Mouse (Mus musculus): ENCODE data around the gene Lsm12. TPM values are rescaled to one million over a fixed set of nuclear protein-coding genes. Genes with fewer than 3 reads are reported as not detected.

Lsm12 gene
- polyA plus RNA-seq, 1 experiment from 2014 or later: 79.9 TPM

GRCm38 (mm10) chr11:102221243-102221953, 36.3 kb upstream of the Lsm12 start:
- no peak for ATAC-seq

GRCm38 (mm10) chr11:102220451-102220850, 35.4 kb upstream of the Lsm12 start:
- no peaks in the 10 kb centered on the region for H3K9me3 ChIP-seq (ENCODE audit: low read length)
- no peak for TF ChIP-seq CTCF (IDR thresholded peaks at IDR 0.05)
- TF ChIP-seq EP300 (IDR thresholded peaks at IDR 0.05): no peak
- WGBS: 59% methylated on average over 6 of the region's 6 CpGs
- no peak for DNase-seq (ENCODE audit: low spot score)
- H3K4me3 ChIP-seq (ENCODE audit: low read depth, low read length): no peak overlapping the region
- H3K36me3 ChIP-seq (ENCODE audit: insufficient read depth, low read length): peaks cover 6% of the 10 kb centered on the region; the same call in 1 of the 2 replicates
- H3K27ac ChIP-seq (ENCODE audit: low read length): no peak overlapping the region
- no peak for ATAC-seq
- no peak overlapping the region for H3K9ac ChIP-seq (replicated peaks; ENCODE audit: low read depth)
- peaks cover 66% of the 10 kb centered on the region for H3K4me1 ChIP-seq (ENCODE audit: insufficient read depth, low read depth, low read length)
- no peak overlapping the region for H3K4me2 ChIP-seq (replicated peaks; ENCODE audit: low read depth, low read length)
- no peaks in the 10 kb centered on the region for H3K27me3 ChIP-seq (replicated peaks; ENCODE audit: insufficient read depth, low read length)

More at GRCm38 (mm10) chr11:102221243-102221953, 36.3 kb upstream of the Lsm12 start:
- Histone ChIP-seq H3K27ac (ENCODE audit: low read length) (no peak overlapping the region), H3K27me3 (replicated peaks; ENCODE audit: insufficient read depth, low read length) (no peaks in the 10 kb centered on the region), H3K36me3 (ENCODE audit: insufficient read depth, low read length) (peaks cover 6% of the 10 kb centered on the region; the same call in 1 of the 2 replicates), H3K9me3 (ENCODE audit: low read length) (no peaks in the 10 kb centered on the region), H3K9ac (replicated peaks; ENCODE audit: low read depth) (no peak overlapping the region), H3K4me3 (ENCODE audit: low read depth, low read length) (no peak overlapping the region), H3K4me2 (replicated peaks; ENCODE audit: low read depth, low read length) (no peak overlapping the region), H3K4me1 (ENCODE audit: insufficient read depth, low read depth, low read length) (peaks cover 66% of the 10 kb centered on the region)
- 83% methylated on average over 8 of the region's 8 CpGs for WGBS
- no peak for DNase-seq (ENCODE audit: low spot score)
- TF ChIP-seq CTCF (IDR thresholded peaks at IDR 0.05) (no peak), EP300 (IDR thresholded peaks at IDR 0.05) (no peak)

GRCm38 (mm10) chr11:102219994-102220346, 34.9 kb upstream of the Lsm12 start:
- Histone ChIP-seq H3K4me1 (ENCODE audit: insufficient read depth, low read depth, low read length) (peaks cover 67% of the 10 kb centered on the region), H3K36me3 (ENCODE audit: insufficient read depth, low read length) (peaks cover 6% of the 10 kb centered on the region; the same call in 1 of the 2 replicates), H3K4me2 (replicated peaks; ENCODE audit: low read depth, low read length) (no peak overlapping the region), H3K9me3 (ENCODE audit: low read length) (no peaks in the 10 kb centered on the region), H3K4me3 (ENCODE audit: low read depth, low read length) (no peak overlapping the region), H3K27ac (ENCODE audit: low read length) (peak overlapping the region; percentile 88; the same call in 1 of the 2 replicates), H3K27me3 (replicated peaks; ENCODE audit: insufficient read depth, low read length) (no peaks in the 10 kb centered on the region), H3K9ac (replicated peaks; ENCODE audit: low read depth) (no peak overlapping the region)
- DNase-seq (ENCODE audit: low spot score) (peak; percentile 30), ATAC-seq (no peak)
- TF ChIP-seq EP300 (IDR thresholded peaks at IDR 0.05): no peak
- whole genome bisulfite sequencing: 37% methylated on average over 4 of the region's 4 CpGs

GRCm38 (mm10) chr11:102219247-102219993, 34.3 kb upstream of the Lsm12 start:
- peak overlapping the region; percentile 44; the same call in 1 of the 2 replicates for H3K4me3 ChIP-seq (ENCODE audit: low read depth, low read length)
- DNase-seq (ENCODE audit: low spot score): no peak
- H3K9ac ChIP-seq (replicated peaks; ENCODE audit: low read depth): no peak overlapping the region
- no peak for TF ChIP-seq EP300 (IDR thresholded peaks at IDR 0.05)
- TF ChIP-seq CTCF (IDR thresholded peaks at IDR 0.05): no peak
- peaks cover 67% of the 10 kb centered on the region for H3K4me1 ChIP-seq (ENCODE audit: insufficient read depth, low read depth, low read length)
- no peaks in the 10 kb centered on the region for H3K27me3 ChIP-seq (replicated peaks; ENCODE audit: insufficient read depth, low read length)
- H3K4me2 ChIP-seq (replicated peaks; ENCODE audit: low read depth, low read length): peak overlapping the region; percentile 74
- ATAC-seq: no peak
- peak overlapping the region; percentile 88 for H3K27ac ChIP-seq (ENCODE audit: low read length)
- 48% methylated on average over 12 of the region's 14 CpGs for WGBS
- peaks cover 6% of the 10 kb centered on the region; the same call in 1 of the 2 replicates for H3K36me3 ChIP-seq (ENCODE audit: insufficient read depth, low read length)
- H3K9me3 ChIP-seq (ENCODE audit: low read length): no peaks in the 10 kb centered on the region

- peak; percentile 79 for ATAC-seq
- Histone ChIP-seq H3K4me3 (ENCODE audit: low read depth, low read length) (peak overlapping the region; percentile 44), H3K4me1 (ENCODE audit: insufficient read depth, low read depth, low read length) (peaks cover 66% of the 10 kb centered on the region), H3K27ac (ENCODE audit: low read length) (peak overlapping the region; percentile 88), H3K36me3 (ENCODE audit: insufficient read depth, low read length) (peaks cover 6% of the 10 kb centered on the region; the same call in 1 of the 2 replicates), H3K9ac (replicated peaks; ENCODE audit: low read depth) (peak overlapping the region; percentile 30; the same call in 1 of the 2 replicates), H3K4me2 (replicated peaks; ENCODE audit: low read depth, low read length) (peak overlapping the region; percentile 74), H3K27me3 (replicated peaks; ENCODE audit: insufficient read depth, low read length) (no peaks in the 10 kb centered on the region), H3K9me3 (ENCODE audit: low read length) (no peaks in the 10 kb centered on the region)
- peak; percentile 98 for DNase-seq (ENCODE audit: low spot score)
- peak; percentile 48; the same call in 1 of the 2 replicates for TF ChIP-seq EP300 (IDR thresholded peaks at IDR 0.05)
- 0 out of 2 replicates have a peak, but pooled peaks have one; percentile 2 for TF ChIP-seq CTCF (IDR thresholded peaks at IDR 0.05)
- 0% methylated on average over 8 of the region's 10 CpGs for WGBS
Measured at GRCm38 (mm10) chr11:102218783-102219182, 33.7 kb upstream of the Lsm12 start.

GRCm38 (mm10) chr11:102217876-102218430, 32.9 kb upstream of the Lsm12 start:
- 27% methylated on average over 7 of the region's 7 CpGs for WGBS
- H3K36me3 ChIP-seq (ENCODE audit: insufficient read depth, low read length): peaks cover 6% of the 10 kb centered on the region; the same call in 1 of the 2 replicates
- H3K27me3 ChIP-seq (replicated peaks; ENCODE audit: insufficient read depth, low read length): no peaks in the 10 kb centered on the region
- no peaks in the 10 kb centered on the region for H3K9me3 ChIP-seq (ENCODE audit: low read length)
- no peak for ATAC-seq
- DNase-seq (ENCODE audit: low spot score): peak; percentile 39
- no peak for TF ChIP-seq EP300 (IDR thresholded peaks at IDR 0.05)
- TF ChIP-seq CTCF (IDR thresholded peaks at IDR 0.05): no peak
- H3K4me2 ChIP-seq (replicated peaks; ENCODE audit: low read depth, low read length): peak overlapping the region; percentile 74
- H3K27ac ChIP-seq (ENCODE audit: low read length): peak overlapping the region; percentile 88
- peak overlapping the region; percentile 30 for H3K9ac ChIP-seq (replicated peaks; ENCODE audit: low read depth)
- H3K4me1 ChIP-seq (ENCODE audit: insufficient read depth, low read depth, low read length): peaks cover 60% of the 10 kb centered on the region
- peak overlapping the region; percentile 44 for H3K4me3 ChIP-seq (ENCODE audit: low read depth, low read length)

Data from lung, postnatal 0 days (tissue).